Mouse (Mus musculus) v-Abl transformed pro-B cells (cell line): ENCODE results near the gene Bcl2l11.
"Not testable (repeated sequence)": the region's sequence is repeated elsewhere in the genome, so short reads cannot be mapped to it uniquely, and the experiment has no call there.

Experiments used
- in situ Hi-C, 2 experiments: fragments of 400-800 bp; cut with MboI; formaldehyde crosslinking; loops; one replicate each; pipeline ENCODE4 v1.15.1; 2025; ENCODE audit not compliant: unreplicated experiment in 2 of 2

The Bcl2l11 gene

GRCm38 (mm10) chr2:128125635-128126470, at the start of gene Bcl2l11:
Gene Bcl2l11 (plus strand): TSS chr2:128126038.
- in situ Hi-C loops = loop anchor here in 1 of 2 experiments (25.0 kb wide), 1 partner anchor 436 kb away; no protein-coding TSS in a partner anchor

DNA sequence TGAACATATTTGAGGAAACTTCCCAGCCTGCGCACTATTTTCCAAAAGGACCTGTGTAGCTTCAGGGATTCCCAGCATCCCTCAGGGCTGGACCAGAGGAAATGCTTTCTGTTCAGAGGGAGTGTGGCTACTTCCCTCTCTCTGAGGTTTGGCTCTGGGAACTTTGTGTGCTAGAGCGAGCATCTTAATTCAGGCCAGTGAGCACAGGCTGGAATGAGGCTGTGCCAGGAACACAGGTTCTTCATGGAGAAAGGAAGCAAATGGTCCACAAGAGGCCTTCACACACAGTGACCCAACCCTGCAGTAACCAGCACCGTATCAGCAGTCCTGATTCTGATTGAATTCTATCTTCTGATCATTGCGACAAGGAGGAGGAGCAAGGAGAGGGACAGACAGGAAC, 48.9 kb upstream of the Bcl2l11 start:
- in situ Hi-C loops = no loop called here

- in situ Hi-C loops = no loop called here
Observed at GRCm38 (mm10) chr2:128078859-128079258, 47.0 kb upstream of the Bcl2l11 start.

DNA sequence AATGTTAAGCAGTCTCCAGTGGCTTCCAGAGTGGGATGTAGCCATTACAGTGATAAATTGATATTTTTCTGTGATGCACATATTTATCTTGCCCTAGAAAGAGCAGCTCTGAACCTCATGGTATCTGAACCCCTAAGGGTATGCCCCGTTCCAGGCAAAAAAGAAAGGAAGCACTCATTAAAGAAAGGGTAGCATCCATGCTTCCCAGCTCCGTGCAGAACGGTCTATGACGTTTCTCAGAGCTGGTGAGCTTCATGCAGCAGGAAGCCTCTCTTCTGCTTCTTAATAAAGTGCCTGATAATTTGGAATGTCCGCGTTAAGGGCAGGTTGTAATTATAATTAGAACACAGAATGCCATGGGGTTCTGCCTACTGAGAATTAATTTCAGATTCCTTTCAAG, 46.5 kb upstream of the Bcl2l11 start:
- in situ Hi-C loops = no loop called here

DNA sequence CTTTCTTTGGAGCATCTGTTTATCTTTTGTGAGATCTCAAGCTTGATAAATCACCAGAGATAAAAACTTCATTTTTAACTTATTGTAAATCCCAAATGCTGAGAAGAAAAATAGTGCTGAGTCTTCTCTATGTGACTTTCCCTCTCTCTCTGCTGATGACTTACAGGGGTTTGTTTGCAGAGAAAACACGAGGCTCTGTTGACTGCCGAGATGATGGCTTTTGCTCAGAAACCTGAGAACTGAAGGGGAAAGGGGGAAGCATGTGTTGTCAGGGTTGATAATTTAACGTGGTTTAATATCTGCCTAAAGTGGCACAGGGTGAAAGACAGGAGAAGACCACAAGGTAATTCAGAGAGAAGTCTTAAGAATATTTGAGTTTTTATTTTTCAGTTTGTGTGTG, 42.0 kb upstream of the Bcl2l11 start:
- in situ Hi-C loops = no loop called here

- in situ Hi-C loops = no loop called here
Observed at GRCm38 (mm10) chr2:128084607-128085006, 41.2 kb upstream of the Bcl2l11 start.

DNA sequence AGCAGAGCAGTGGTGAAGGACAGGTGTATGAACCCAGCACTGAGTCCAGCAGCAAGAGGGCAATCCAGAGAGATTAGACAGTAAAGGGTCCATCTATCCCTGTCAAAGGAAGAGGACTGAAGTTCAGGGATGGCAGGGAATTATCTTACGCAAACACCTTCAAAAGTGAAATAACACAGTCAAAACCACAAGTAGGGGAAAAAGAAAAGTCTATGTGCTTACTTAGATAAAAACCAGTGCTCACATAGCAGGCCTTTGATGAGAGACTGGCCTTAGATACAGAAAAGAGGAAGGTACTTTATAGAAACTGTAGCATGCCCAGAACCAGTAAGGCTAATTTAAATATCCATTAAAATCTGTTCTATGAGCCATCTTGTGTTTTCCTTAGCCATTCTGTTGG, 40.4 kb upstream of the Bcl2l11 start:
- in situ Hi-C loops = no loop called here

DNA sequence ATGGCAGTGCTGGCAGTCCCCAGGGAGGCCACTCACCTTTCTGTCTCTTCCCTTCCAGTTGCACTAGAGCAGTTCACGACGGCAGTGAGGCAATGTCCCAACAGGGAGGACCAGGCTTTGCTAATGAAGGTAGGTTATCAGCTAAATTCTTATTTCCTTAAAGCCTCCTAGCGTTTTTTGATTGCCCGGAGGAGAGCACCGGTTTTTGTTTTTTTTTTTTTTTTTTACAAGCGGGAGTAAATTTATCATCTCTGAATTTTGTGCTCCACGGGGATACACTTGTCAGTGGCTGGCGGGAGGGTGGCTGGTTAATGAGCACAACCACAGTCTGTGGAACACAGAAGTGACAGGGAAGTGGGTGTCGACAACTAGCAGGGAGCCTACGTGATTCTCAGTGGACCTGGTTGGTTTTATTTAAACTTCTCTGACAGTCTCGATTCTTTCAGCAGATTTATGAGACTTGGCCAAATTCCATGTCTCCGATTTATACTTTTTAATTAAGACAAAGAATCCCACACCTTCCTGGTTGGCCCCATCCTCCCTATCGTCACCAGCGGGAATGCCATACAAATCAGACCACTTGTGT, 39.4 kb upstream of the Bcl2l11 start:
- in situ Hi-C loops = no loop called here

- in situ Hi-C loops = no loop called here
Observed at GRCm38 (mm10) chr2:128086996-128087526, 38.8 kb upstream of the Bcl2l11 start.

GRCm38 (mm10) chr2:128087798-128088545, 37.9 kb upstream of the Bcl2l11 start:
- in situ Hi-C loops = no loop called here

DNA sequence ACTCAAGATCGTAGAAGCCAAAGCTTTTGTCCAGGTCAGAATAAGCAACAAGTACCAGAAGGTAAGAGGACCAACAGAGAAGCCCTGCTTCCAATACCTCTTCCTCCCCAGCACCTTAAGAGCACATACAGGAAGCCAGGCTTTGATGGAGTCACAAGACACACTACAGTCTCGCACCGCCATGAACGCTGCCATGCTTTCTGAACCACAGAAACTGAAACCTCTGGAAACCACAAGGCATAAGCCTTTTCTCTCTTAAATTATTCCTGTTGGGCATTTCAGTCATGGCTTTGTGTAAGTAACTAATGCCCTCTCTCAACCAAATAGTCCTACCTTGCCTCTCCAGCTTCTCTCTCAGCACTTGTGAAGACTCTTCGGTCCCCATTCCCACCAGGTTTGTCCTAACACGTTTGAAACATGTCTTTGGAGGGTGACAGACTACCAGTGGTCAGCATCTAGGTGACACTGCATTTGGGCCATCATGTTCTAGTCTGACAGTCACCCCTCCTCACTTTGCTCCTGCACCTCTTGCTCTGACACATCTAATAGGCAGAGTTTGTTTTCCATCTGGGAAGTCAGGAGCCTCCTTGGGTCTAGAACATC, 35.5 kb upstream of the Bcl2l11 start:
- in situ Hi-C loops = no loop called here

GRCm38 (mm10) chr2:128091431-128092369, 34.1 kb upstream of the Bcl2l11 start:
- in situ Hi-C loops = no loop called here

GRCm38 (mm10) chr2:128092451-128092850, 33.4 kb upstream of the Bcl2l11 start:
- in situ Hi-C loops = no loop called here

DNA sequence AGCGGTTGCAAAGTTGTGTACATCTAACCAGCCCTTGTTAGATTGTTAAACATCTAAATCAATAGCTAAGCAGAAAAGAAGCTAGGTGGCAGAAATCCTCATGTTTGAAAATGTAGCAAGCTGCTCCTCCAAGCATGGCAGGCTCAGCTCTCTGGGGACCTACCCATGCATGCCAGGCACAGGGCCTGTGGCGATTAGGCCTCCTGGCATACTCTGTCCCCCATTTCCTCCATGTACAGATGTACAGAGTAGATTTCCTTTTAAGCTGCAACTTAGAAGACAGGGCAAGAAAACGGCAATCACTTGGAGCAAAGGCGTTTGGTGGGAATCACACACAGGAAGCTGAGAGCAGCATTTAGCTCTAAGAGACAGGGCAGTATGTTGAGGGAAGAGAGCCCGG, 31.6 kb upstream of the Bcl2l11 start:
- in situ Hi-C loops = no loop called here

DNA sequence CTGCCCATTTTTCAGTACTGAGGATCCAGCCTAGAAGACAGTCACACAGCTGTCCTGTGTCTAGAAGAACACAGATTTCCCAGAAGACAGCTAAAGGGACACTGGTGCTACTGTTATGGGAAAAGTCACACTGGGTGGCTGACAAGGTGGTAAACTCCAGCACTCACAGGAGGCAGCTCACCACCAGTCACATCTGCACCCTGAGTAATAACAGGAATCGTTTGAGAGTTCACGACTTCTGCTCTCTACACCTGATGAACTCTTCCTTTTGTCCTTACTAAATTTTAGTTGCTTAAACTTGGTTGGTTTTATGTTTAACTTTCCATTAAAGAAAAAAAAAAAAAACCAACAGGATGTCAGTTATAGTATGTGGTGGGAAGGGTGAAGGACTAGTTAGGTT, 31.2 kb upstream of the Bcl2l11 start:
- in situ Hi-C loops = no loop called here

DNA sequence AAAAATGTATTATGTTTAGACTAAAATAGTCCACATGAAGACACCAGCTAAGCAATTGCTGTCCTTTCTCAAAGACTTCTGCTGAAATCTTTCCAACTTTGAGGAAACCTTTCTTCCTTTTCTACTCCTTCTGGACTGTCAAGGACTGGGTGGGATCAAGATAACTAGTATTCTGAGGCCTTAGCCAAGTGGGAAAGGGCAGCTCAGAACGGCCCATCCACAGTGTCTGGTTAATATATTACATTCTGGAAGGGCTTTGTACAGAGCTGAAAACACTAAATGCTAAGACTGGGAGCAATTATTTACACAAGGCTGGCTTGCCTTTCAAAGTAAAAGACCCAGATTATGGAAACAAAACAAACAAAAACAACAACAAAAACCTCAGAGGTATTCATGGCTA, 30.6 kb upstream of the Bcl2l11 start:
- in situ Hi-C loops = no loop called here

GRCm38 (mm10) chr2:128096070-128096469, 29.8 kb upstream of the Bcl2l11 start:
- in situ Hi-C loops = no loop called here

DNA sequence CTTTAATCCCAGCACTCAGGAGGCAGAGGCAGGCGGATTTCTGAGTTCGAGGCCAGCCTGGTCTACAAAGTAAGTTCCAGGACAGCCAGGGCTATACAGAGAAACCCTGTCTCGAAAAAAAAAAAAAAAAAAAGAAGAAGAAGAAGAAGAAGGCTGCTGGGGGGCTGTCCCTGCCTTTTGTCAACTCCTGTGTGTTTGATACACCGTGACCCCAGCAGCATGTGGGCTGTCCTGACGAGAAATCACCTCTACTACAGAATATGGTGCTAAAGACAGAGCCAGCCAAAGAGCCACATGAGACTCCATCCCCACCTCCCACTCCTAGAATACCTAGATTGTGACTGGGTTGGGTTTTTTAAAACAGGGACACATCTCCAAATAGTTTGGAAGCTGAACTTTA, 27.7 kb upstream of the Bcl2l11 start:
- in situ Hi-C loops = not testable (repeated sequence)

GRCm38 (mm10) chr2:128102086-128102485, 23.8 kb upstream of the Bcl2l11 start:
- in situ Hi-C loops = no loop called here

DNA sequence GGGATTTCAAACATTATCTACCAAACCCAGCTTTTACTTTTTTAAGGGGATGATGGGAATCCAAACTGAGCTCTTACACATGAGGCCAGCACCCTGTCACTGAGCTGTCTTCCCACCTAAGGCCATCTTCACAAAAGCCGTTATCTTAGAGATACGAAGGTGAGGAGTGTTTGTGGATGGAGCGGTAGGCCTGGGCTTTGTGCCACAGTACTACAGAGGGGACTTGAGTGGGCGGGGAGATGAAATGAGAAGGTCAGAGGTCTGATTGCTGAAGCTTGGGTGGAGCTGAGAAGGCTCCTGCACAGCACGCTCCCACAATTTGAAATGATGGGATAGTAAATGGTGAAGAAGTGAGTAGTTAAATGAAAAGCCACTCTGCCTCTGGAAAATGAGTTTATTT, 21.0 kb upstream of the Bcl2l11 start:
- in situ Hi-C loops = no loop called here
